Mouse (Mus musculus) midbrain, postnatal 0 days (tissue): ENCODE data around the gene Rap1gap. TPM values are rescaled to one million over a fixed set of nuclear protein-coding genes. Genes with fewer than 3 reads are reported as not detected.

Source experiments
- ATAC-seq: fragments of 200-750 bp; cut with Nextera tagmentation; 2 replicates; pipeline ENCODE4 v1.8.0; 2017; ENCODE audit warnings: moderate number of reproducible peaks, mild to moderate bottlenecking, moderate TSS enrichment, moderate library complexity; ENCODE audit not compliant: low FRiP score
- DNase-seq: peaks from one replicate; pipeline ENCODE4 v3.0.0-alpha.2; 2015; ENCODE audit warnings: low spot score
- H3K27ac ChIP-seq: fragments of 300-500 bp; sonication (generic); 2 replicates; pipeline ENCODE4 v1.5.1; 2014; ENCODE audit warnings: low read depth, mild to moderate bottlenecking, low read length, mixed read lengths
- H3K27me3 ChIP-seq: fragments of 300-500 bp; sonication (generic); 2 replicates; pipeline ENCODE4 v1.6.1; 2014; ENCODE audit warnings: low read length, control low read depth, mixed read lengths; ENCODE audit not compliant: insufficient read depth
- H3K36me3 ChIP-seq: fragments of 300-500 bp; sonication (generic); 2 replicates; pipeline ENCODE4 v1.6.1; 2014; ENCODE audit warnings: low read length, control low read depth, mixed read lengths; ENCODE audit not compliant: insufficient read depth
- H3K4me1 ChIP-seq: fragments of 300-500 bp; sonication (generic); 2 replicates; pipeline ENCODE4 v1.6.1; 2014; ENCODE audit warnings: mild to moderate bottlenecking, control low read depth, antibody characterized with exemption, low read length, mixed read lengths; ENCODE audit not compliant: insufficient read depth
- H3K4me2 ChIP-seq: fragments of 300-500 bp; sonication (generic); 2 replicates; pipeline ENCODE4 v1.6.1; 2014; ENCODE audit warnings: low read depth, mild to moderate bottlenecking, low read length, mixed read lengths; ENCODE audit not compliant: poor library complexity, severe bottlenecking
- H3K4me3 ChIP-seq: fragments of 300-500 bp; sonication (generic); 2 replicates; pipeline ENCODE4 v1.5.1; 2014; ENCODE audit warnings: low read depth, mild to moderate bottlenecking, low read length, moderate library complexity
- H3K9ac ChIP-seq: fragments of 300-500 bp; sonication (generic); replicated peaks from 2 replicates; pipeline ENCODE4 v1.6.1; 2014; ENCODE audit warnings: mild to moderate bottlenecking, low read length, moderate library complexity, mixed read lengths; ENCODE audit not compliant: poor library complexity, severe bottlenecking
- H3K9me3 ChIP-seq: fragments of 300-500 bp; sonication (generic); 2 replicates; pipeline ENCODE4 v1.6.1; 2016; ENCODE audit warnings: low read length, control low read depth
- CTCF ChIP-seq: IDR thresholded peaks from 2 replicates; pipeline ENCODE4 v1.5.1; 2016; ENCODE audit warnings: antibody characterized with exemption, mild to moderate bottlenecking
- whole genome bisulfite sequencing: fragments of 180-500 bp; shearing (Covaris S2); extraction: QIAGEN DNeasy Blood & Tissue Kit; methylation state at CpG from one replicate; pipeline ENCODE4 v1.1.7; 2014; 5-methylcytosine and 5-hydroxymethylcytosine counted together
- polyA plus RNA-seq: library from polyadenylated mRNA; unstranded; fragments of >200 nt; fragmentation: Nextera tagmentation; extraction: Ambion mirVana; gene quantifications from 2 replicates; pipeline ENCODE4 v1.2.1, GENCODE M21; 2015
- total RNA-seq: library from RNA; depleted of rRNA; stranded (reverse); fragments of >200 nt; gene quantifications from 2 replicates; pipeline ENCODE4 v1.2.3, GENCODE M21; 2014

Gene Rap1gap
- total and polyA plus RNA-seq, 2 experiments from 2014 or later, result 115 to 270 TPM

- 44% methylated on average over 11 of the region's 11 CpGs for WGBS
- no peak overlapping the region for H3K4me2 ChIP-seq
- H3K4me1 ChIP-seq, result peaks cover 4% of the 10 kb centered on the region
- H3K9ac ChIP-seq, result no peak overlapping the region
- no peak for TF ChIP-seq CTCF
- no peaks in the 10 kb centered on the region for H3K9me3 ChIP-seq
- DNase-seq, result no peak
- H3K27me3 ChIP-seq, result no peaks in the 10 kb centered on the region
- peaks cover 34% of the 10 kb centered on the region for H3K36me3 ChIP-seq
- no peak for ATAC-seq
- no peak overlapping the region for H3K27ac ChIP-seq
- H3K4me3 ChIP-seq, result no peak overlapping the region
Measured at GRCm38 (mm10) chr4:137724212-137724611, 59.7 kb downstream of the Rap1gap start.

- Histone ChIP-seq H3K4me3 (no peak overlapping the region), H3K4me2 (no peak overlapping the region), H3K27ac (no peak overlapping the region), H3K9ac (no peak overlapping the region), H3K9me3 (no peaks in the 10 kb centered on the region), H3K36me3 (peaks cover 36% of the 10 kb centered on the region), H3K4me1 (peaks cover 4% of the 10 kb centered on the region), H3K27me3 (no peaks in the 10 kb centered on the region)
- TF ChIP-seq CTCF, result peak; percentile 86
- WGBS, result 58% methylated on average over 8 of the region's 8 CpGs
- no peak for DNase-seq
- ATAC-seq, result no peak
Measured at GRCm38 (mm10) chr4:137724766-137725165, 60.2 kb downstream of the Rap1gap start.

- no peak overlapping the region for H3K9ac ChIP-seq
- ATAC-seq (no peak), DNase-seq (no peak)
- no peak overlapping the region for H3K27ac ChIP-seq
- H3K9me3 ChIP-seq, result no peaks in the 10 kb centered on the region
- TF ChIP-seq CTCF, result no peak
- no peak overlapping the region for H3K4me3 ChIP-seq
- peaks cover 4% of the 10 kb centered on the region for H3K4me1 ChIP-seq
- H3K27me3 ChIP-seq, result no peaks in the 10 kb centered on the region
- no peak overlapping the region for H3K4me2 ChIP-seq
- 78% methylated on average over 13 of the region's 13 CpGs for WGBS
- peaks cover 31% of the 10 kb centered on the region for H3K36me3 ChIP-seq
Measured at GRCm38 (mm10) chr4:137725541-137726145, 61.1 kb downstream of the Rap1gap start.

GRCm38 (mm10) chr4:137726739-137727505 is 62.4 kb downstream of the Rap1gap start:
- Histone ChIP-seq H3K9me3 (no peaks in the 10 kb centered on the region), H3K27ac (no peak overlapping the region), H3K4me1 (peaks cover 4% of the 10 kb centered on the region), H3K4me2 (no peak overlapping the region), H3K9ac (0 out of 2 replicates have a peak overlapping the region, but pooled peaks have one; percentile 13), H3K27me3 (no peaks in the 10 kb centered on the region), H3K36me3 (peaks cover 19% of the 10 kb centered on the region), H3K4me3 (no peak overlapping the region)
- ATAC-seq (no peak), DNase-seq (peak; percentile 45)
- TF ChIP-seq CTCF, result no peak
- 69% methylated on average over 18 of the region's 18 CpGs for WGBS

GRCm38 (mm10) chr4:137727506-137728187 is 63.1 kb downstream of the Rap1gap start:
- Histone ChIP-seq H3K4me3 (no peak overlapping the region), H3K36me3 (peaks cover 18% of the 10 kb centered on the region), H3K9ac (0 out of 2 replicates have a peak overlapping the region, but pooled peaks have one; percentile 13), H3K27me3 (no peaks in the 10 kb centered on the region), H3K4me2 (no peak overlapping the region), H3K9me3 (no peaks in the 10 kb centered on the region), H3K27ac (no peak overlapping the region), H3K4me1 (peaks cover 4% of the 10 kb centered on the region)
- ATAC-seq (peak; percentile 39), DNase-seq (peak; percentile 70)
- WGBS, result 7% methylated on average over 13 of the region's 18 CpGs
- TF ChIP-seq CTCF, result no peak
